Mouse (Mus musculus): ENCODE measurements around the gene Mrrf.

DNA sequence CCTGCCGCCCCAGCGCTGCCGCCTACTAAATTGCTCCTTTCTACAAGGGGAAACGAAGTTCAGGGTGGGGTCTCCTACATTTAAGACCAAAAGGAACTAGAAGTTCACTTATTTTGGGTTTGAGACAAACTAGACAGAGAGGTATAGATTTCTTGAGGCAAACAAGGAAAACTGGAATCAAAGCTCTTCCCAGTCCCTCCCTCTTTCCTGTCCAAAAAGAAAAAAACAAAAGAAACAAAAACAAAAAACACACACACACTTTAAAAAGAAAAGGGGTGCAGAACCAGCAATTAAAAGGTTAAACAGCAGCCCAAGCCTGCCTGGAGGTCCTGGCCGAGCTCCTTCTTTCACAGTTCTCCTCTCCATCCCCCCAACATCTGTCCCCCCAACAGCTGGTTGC, 38.2 kb upstream of the Mrrf start:
- TF ChIP-seq EP300 (IDR thresholded peaks at IDR 0.05; ENCODE audit: insufficient read depth, low read depth, low read length) (no peak), POLR2A (IDR thresholded peaks at IDR 0.05; ENCODE audit: insufficient read depth, low read depth, low read length) (no peak)
